Mouse (Mus musculus): ENCODE results near the gene Wbp1l.
"Not testable (repeated sequence)": the region's sequence is repeated elsewhere in the genome, so short reads cannot be mapped to it uniquely, and the experiment has no call there.

Gene Wbp1l

GRCm38 (mm10) chr19:46598720-46599252 is at the start of gene Wbp1l:
Wbp1l (plus strand) TSS chr19:46599084.
- DNase-seq: peak; percentile 100

GRCm38 (mm10) chr19:46550385-46550784 is 48.5 kb upstream of the Wbp1l start:
- DNase-seq: no peak

- DNase-seq: no peak
Measured at GRCm38 (mm10) chr19:46552496-46552895, 46.4 kb upstream of the Wbp1l start.

- peak; percentile 83 for DNase-seq
Measured at GRCm38 (mm10) chr19:46553541-46553955, 45.3 kb upstream of the Wbp1l start.

- DNase-seq: no peak
Measured at GRCm38 (mm10) chr19:46558009-46558408, 40.9 kb upstream of the Wbp1l start.

- DNase-seq: no peak
Measured at GRCm38 (mm10) chr19:46558631-46559030, 40.3 kb upstream of the Wbp1l start.

- DNase-seq: peak; percentile 76
Measured at GRCm38 (mm10) chr19:46562132-46562531, 36.8 kb upstream of the Wbp1l start.

GRCm38 (mm10) chr19:46562581-46563515 is 36.0 kb upstream of the Wbp1l start:
- peak; percentile 36 for DNase-seq

- peak; percentile 42 for DNase-seq
Measured at GRCm38 (mm10) chr19:46563603-46564002, 35.3 kb upstream of the Wbp1l start.

GRCm38 (mm10) chr19:46564043-46564462 is 34.8 kb upstream of the Wbp1l start:
- no peak for DNase-seq

- DNase-seq: not testable (repeated sequence)
Measured at GRCm38 (mm10) chr19:46571211-46571877, 27.5 kb upstream of the Wbp1l start.

- DNase-seq: peak; percentile 16
Measured at GRCm38 (mm10) chr19:46571878-46572244, 27.0 kb upstream of the Wbp1l start.

GRCm38 (mm10) chr19:46572548-46572947 is 26.3 kb upstream of the Wbp1l start:
- no peak for DNase-seq

- peak; percentile 98 for DNase-seq
Measured at GRCm38 (mm10) chr19:46572951-46573937, 25.6 kb upstream of the Wbp1l start, which contains the start of the genes Arl3 and Sfxn2. Arl3 (minus strand) TSS chr19:46573198. Sfxn2 (plus strand) TSS chr19:46573365.

- no peak for DNase-seq
Measured at GRCm38 (mm10) chr19:46573990-46574389, 24.9 kb upstream of the Wbp1l start.

GRCm38 (mm10) chr19:46575196-46575595 is 23.7 kb upstream of the Wbp1l start:
- DNase-seq: no peak

- peak; percentile 89 for DNase-seq
Measured at GRCm38 (mm10) chr19:46587823-46588508, 10.9 kb upstream of the Wbp1l start.

GRCm38 (mm10) chr19:46591575-46591974 is 7.3 kb upstream of the Wbp1l start:
- DNase-seq: no peak

GRCm38 (mm10) chr19:46592751-46593439 is 6.0 kb upstream of the Wbp1l start:
- no peak for DNase-seq

GRCm38 (mm10) chr19:46598187-46598586 is 697 bp upstream of the Wbp1l start:
- DNase-seq: no peak
